ENCODE assay signal across 24 mouse cellular contexts in the genomic region with DNA sequence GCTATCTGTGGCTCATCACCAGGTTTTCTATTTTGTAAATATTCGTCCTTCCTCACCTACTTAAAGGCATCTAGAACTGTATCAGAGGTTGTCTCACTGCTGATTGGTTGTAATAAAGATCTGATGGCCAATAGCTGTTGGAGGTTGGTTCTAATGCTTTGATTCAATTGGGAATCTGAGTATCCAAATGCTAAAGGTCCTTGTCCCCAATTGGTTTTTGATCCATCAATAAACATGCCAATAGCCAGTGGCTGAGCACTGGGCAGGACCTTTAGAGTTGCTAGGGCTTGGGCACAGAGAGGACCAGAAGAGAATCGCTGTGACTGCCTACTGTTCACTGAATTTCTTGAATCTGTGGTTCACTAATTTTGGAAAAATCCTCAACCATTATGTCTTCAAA. TPM values are rescaled to one million over a fixed set of nuclear protein-coding genes. Genes with fewer than 3 reads are reported as not detected.
A peak's percentile ranks its signal among the peaks of the same experiment; 100 is the strongest.
DNase-seq lines count a peak whose midpoint lies in the region; TF ChIP-seq lines count a peak whose summit lies in the region.
"Had no signal": no experiment of that assay in that cellular context is flagged by ENCODE, and none has a peak within 500 bp of the region (broad histone marks: within the 10 kb centered on the region; RNA-seq: fewer than 3 reads in every experiment).

No protein-coding gene starts in this region.

- no peaks in the 10 kb centered on the region for H3K9me3 ChIP-seq in ES-Bruce4 (replicated peaks; ENCODE audit: control insufficient read depth, insufficient read depth, low read length, poor library complexity, severe bottlenecking)
- H3K9me3 ChIP-seq: embryonic facial prominence, embryonic 12.5 days; embryonic facial prominence, embryonic 15.5 days; heart, embryonic 10.5 days; heart, embryonic 13.5 days had no signal

- H3K4me1 ChIP-seq in ES-Bruce4 (ENCODE audit: control insufficient read depth, insufficient read depth, low read length) = peaks cover 9% of the 10 kb centered on the region
- H3K4me1 ChIP-seq: embryonic facial prominence, embryonic 12.5 days; embryonic facial prominence, embryonic 15.5 days; heart, embryonic 10.5 days had no signal

- no peaks in the 10 kb centered on the region for H3K27me3 ChIP-seq in ES-Bruce4 (ENCODE audit: control insufficient read depth, insufficient read depth, low read length, poor library complexity, severe bottlenecking)
- H3K27me3 ChIP-seq: CH12.LX; embryonic facial prominence, embryonic 12.5 days; embryonic facial prominence, embryonic 15.5 days; heart, embryonic 13.5 days had no signal

- no peak for TF ChIP-seq POLR2A in ES-Bruce4 (IDR thresholded peaks at IDR 0.05; ENCODE audit: insufficient read depth, low read length)

- H3K9ac ChIP-seq in ES-Bruce4 (ENCODE audit: low read depth, poor library complexity, severe bottlenecking) = peak overlapping the region; percentile 73
- H3K9ac ChIP-seq: embryonic facial prominence, embryonic 12.5 days; embryonic facial prominence, embryonic 15.5 days; heart, embryonic 13.5 days; hindbrain, embryonic 14.5 days had no signal

- H3K4me3 ChIP-seq in layer of hippocampus, adult 2 months = no peak overlapping the region
- H3K4me3 ChIP-seq in ES-Bruce4 (ENCODE audit: low read depth, low read length) = peak overlapping the region; percentile 21; the same call in 1 of the 2 replicates
- H3K4me3 ChIP-seq: embryonic facial prominence, embryonic 12.5 days; embryonic facial prominence, embryonic 15.5 days; heart, adult 2 months; heart, embryonic 10.5 days; heart, embryonic 13.5 days had no signal

- peak overlapping the region; percentile 73 for H3K27ac ChIP-seq in layer of hippocampus, adult 2 months
- H3K27ac ChIP-seq in ES-Bruce4 (ENCODE audit: insufficient read depth, low read length) = peak overlapping the region; percentile 99
- H3K27ac ChIP-seq: embryonic facial prominence, embryonic 12.5 days; embryonic facial prominence, embryonic 15.5 days; heart, adult 2 months; heart, embryonic 10.5 days; heart, embryonic 13.5 days; hindbrain, embryonic 14.5 days; hindbrain, postnatal 0 days had no signal

- TF ChIP-seq CTCF in layer of hippocampus, adult 2 months (conservative IDR thresholded peaks at IDR 0.05) = no peak
- TF ChIP-seq CTCF in ES-Bruce4 (IDR thresholded peaks at IDR 0.05; ENCODE audit: low read depth, low read length) = no peak

- H3K36me3 ChIP-seq in ES-Bruce4 (ENCODE audit: control insufficient read depth, insufficient read depth, low read length, poor library complexity, severe bottlenecking) = no peaks in the 10 kb centered on the region

- DNase-seq in layer of hippocampus, adult 2 months (ENCODE audit: low spot score in 2 of 2) = no peak
- no peak for DNase-seq in layer of hippocampus, adult 11-12 months (ENCODE audit: low spot score)
- peak; percentile 89 for DNase-seq in R1 (ENCODE audit: low read depth, low spot score)
- DNase-seq in adrenal gland, adult 2 months = no peak
- DNase-seq in cerebellum, postnatal 10 days = no peak
- no peak for DNase-seq in right cerebral cortex, postnatal 10 days (ENCODE audit: low spot score in 2 of 2)
- DNase-seq: adrenal gland, postnatal 14 days; B cell, adult 2 months; cerebellum, adult 11-12 months; cerebellum, adult 9-10 months; cerebellum, postnatal 25 days; gastrocnemius, postnatal 10 days; gastrocnemius, postnatal 36 days; heart, adult 2 months; heart, postnatal 14 days; heart, postnatal 4 days had no signal

- no peak for TF ChIP-seq EP300 in ES-Bruce4 (IDR thresholded peaks at IDR 0.05; ENCODE audit: insufficient read depth, low read depth, low read length)

RNA-seq across cellular contexts. Expression of a gene that starts 10.2 kb away (rescaled TPM):
- total RNA-seq in layer of hippocampus, adult 2 months (2021) = 10 to 100 TPM; 17.0 to 17.5 TPM
- polyA plus RNA-seq in ES-Bruce4 (2011; ENCODE audit: insufficient read depth, insufficient read length, low read depth, missing spikeins) = 19.6 and 19.7 TPM in 2 replicates
- total RNA-seq in adrenal gland, adult 2 months (2021) = 10 to 100 TPM in 1 of 2 experiments, 1 to 10 TPM in 1; 9.6 to 10.3 TPM
- 21.1 and 24.4 TPM in 2 replicates for polyA plus RNA-seq in adrenal gland, adult 2 months (2012; rRNA removed)

RNA-seq across cellular contexts. Expression of a gene that starts 35.7 kb away (rescaled TPM):
- total RNA-seq in layer of hippocampus, adult 2 months (2021) = 1 to 10 TPM; 8.4 to 9.1 TPM
- 10.4 and 10.8 TPM in 2 replicates for polyA plus RNA-seq in ES-Bruce4 (2011; ENCODE audit: insufficient read depth, insufficient read length, low read depth, missing spikeins)
- total RNA-seq in adrenal gland, adult 2 months (2021) = 1 to 10 TPM; 4.0 to 7.8 TPM
- 0.26 and 0.39 TPM in 2 replicates for polyA plus RNA-seq in adrenal gland, adult 2 months (2012; rRNA removed)

RNA-seq across cellular contexts. Expression of a gene that starts 37.3 kb away (rescaled TPM):
- total RNA-seq in layer of hippocampus, adult 2 months (2021) = 10 to 100 TPM; 20.5 to 22.2 TPM
- 3.7 and 5.0 TPM in 2 replicates for polyA plus RNA-seq in ES-Bruce4 (2011; ENCODE audit: insufficient read depth, insufficient read length, low read depth, missing spikeins)
- total RNA-seq in adrenal gland, adult 2 months (2021) = 10 to 100 TPM in 1 of 2 experiments, 1 to 10 TPM in 1; 9.7 to 11.1 TPM
- polyA plus RNA-seq in adrenal gland, adult 2 months (2012; rRNA removed) = 0.90 and 0.91 TPM in 2 replicates

RNA-seq across cellular contexts. Expression of a gene that starts 40.0 kb away (rescaled TPM):
- 1 to 10 TPM; 3.1 to 3.6 TPM for total RNA-seq in layer of hippocampus, adult 2 months (2021)
- polyA plus RNA-seq in ES-Bruce4 (2011; ENCODE audit: insufficient read depth, insufficient read length, low read depth, missing spikeins) = 98.0 and 103 TPM in 2 replicates
- 1 to 10 TPM; 5.2 to 7.1 TPM for total RNA-seq in adrenal gland, adult 2 months (2021)
- 1.1 and 1.6 TPM in 2 replicates for polyA plus RNA-seq in adrenal gland, adult 2 months (2012; rRNA removed)
